Comparison of ENCODE assay signal across 9 mouse cellular contexts in genomic region chr17:35196321-35196641, GRCm38 (mm10). TPM values are rescaled to one million over a fixed set of nuclear protein-coding genes. Genes with fewer than 3 reads are reported as not detected.
A peak's percentile ranks its signal among the peaks of the same experiment; 100 is the strongest.
DNase-seq lines count a peak whose midpoint lies in the region; ATAC-seq and TF ChIP-seq lines count a peak whose summit lies in the region.
"Had no signal": no experiment of that assay in that cellular context is flagged by ENCODE, and none has a peak within 500 bp of the region (broad histone marks: within the 10 kb centered on the region; RNA-seq: fewer than 3 reads in every experiment).

No protein-coding gene starts in this region.

- H3ac ChIP-seq in C2C12 (ENCODE audit: control insufficient read depth, insufficient read length, low read depth), result no peak overlapping the region

- 32% methylated on average over 9 of the region's 9 CpGs for WGBS in hindbrain, embryonic 11.5 days
- WGBS in midbrain, embryonic 10.5 days, result 34% methylated on average over 9 of the region's 9 CpGs

- no peak for ATAC-seq in hindbrain, embryonic 11.5 days (ENCODE audit: low FRiP score)

- no peaks in the 10 kb centered on the region for H3K36me3 ChIP-seq in C2C12 (ENCODE audit: control insufficient read depth, insufficient read depth)
- no peaks in the 10 kb centered on the region for H3K36me3 ChIP-seq in hindbrain, embryonic 11.5 days (ENCODE audit: control insufficient read depth, insufficient read depth, low read length)
- no peaks in the 10 kb centered on the region for H3K36me3 ChIP-seq in midbrain, embryonic 10.5 days

- H3K9ac ChIP-seq in hindbrain, embryonic 11.5 days (ENCODE audit: low read depth, low read length), result no peak overlapping the region

- no peaks in the 10 kb centered on the region for H3K9me3 ChIP-seq in hindbrain, embryonic 11.5 days (ENCODE audit: control insufficient read depth, low read length)
- no peaks in the 10 kb centered on the region for H3K9me3 ChIP-seq in midbrain, embryonic 10.5 days (replicated peaks)

- peak overlapping the region; percentile 59 for H3K4me2 ChIP-seq in hindbrain, embryonic 11.5 days (replicated peaks; ENCODE audit: low read depth, low read length)

- H3K4me1 ChIP-seq in hindbrain, embryonic 11.5 days (replicated peaks; ENCODE audit: control insufficient read depth, insufficient read depth, low read length), result peaks cover 2% of the 10 kb centered on the region; the same call in 1 of the 2 replicates
- H3K4me1 ChIP-seq in midbrain, embryonic 10.5 days, result peaks cover 29% of the 10 kb centered on the region

- H3K27me3 ChIP-seq in C2C12 (ENCODE audit: control insufficient read depth, insufficient read depth, insufficient read length), result no peaks in the 10 kb centered on the region
- H3K27me3 ChIP-seq in hindbrain, embryonic 11.5 days (ENCODE audit: control insufficient read depth, insufficient read depth, low read length), result peaks cover 28% of the 10 kb centered on the region
- peaks cover 71% of the 10 kb centered on the region for H3K27me3 ChIP-seq in midbrain, embryonic 10.5 days (ENCODE audit: low read depth, poor library complexity, severe bottlenecking)

- H3K79me2 ChIP-seq in C2C12 (ENCODE audit: control insufficient read depth, insufficient read depth), result no peaks in the 10 kb centered on the region

- no peak for TF ChIP-seq CTCF in C2C12 (IDR thresholded peaks at IDR 0.05; ENCODE audit: control insufficient read depth, insufficient read depth, insufficient read length)

- H3K79me3 ChIP-seq in C2C12 (ENCODE audit: low read depth), result no peaks in the 10 kb centered on the region

- no peak overlapping the region for H3K4me3 ChIP-seq in C2C12 (ENCODE audit: insufficient read depth, poor library complexity, severe bottlenecking)
- H3K4me3 ChIP-seq in hindbrain, embryonic 11.5 days (ENCODE audit: low read depth, low read length), result peak overlapping the region; percentile 38
- peak overlapping the region; percentile 59 for H3K4me3 ChIP-seq in midbrain, embryonic 10.5 days

- peak; percentile 88 for DNase-seq in heart, adult 11 months
- DNase-seq in heart, adult 9 months (ENCODE audit: low spot score in 2 of 2), result no peak
- no peak for DNase-seq in hindbrain, embryonic 11.5 days (ENCODE audit: low spot score)
- no peak for DNase-seq in midbrain, embryonic 10.5 days (ENCODE audit: low spot score)
- no peak for DNase-seq in adrenal gland, postnatal 10 days
- DNase-seq in left cerebral cortex, adult 11 months (ENCODE audit: low spot score), result no peak
- DNase-seq in cerebellum, postnatal 4 days (ENCODE audit: low spot score in 2 of 2), result no peak

- H3K27ac ChIP-seq in hindbrain, embryonic 11.5 days (ENCODE audit: low read depth, low read length), result no peak overlapping the region
- no peak overlapping the region for H3K27ac ChIP-seq in midbrain, embryonic 10.5 days (replicated peaks)

TF ChIP-seq in C2C12, 6 proteins besides CTCF, POLR2A, EP300 and RAD21:
- TF ChIP-seq MYOG (IDR thresholded peaks at IDR 0.05; ENCODE audit: control insufficient read depth, extremely low read depth, insufficient read length), result no peak
- TF ChIP-seq CEBPB (IDR thresholded peaks at IDR 0.05; ENCODE audit: low read depth), result no peak
- TF ChIP-seq FOSL1 (IDR thresholded peaks at IDR 0.05; ENCODE audit: insufficient read depth, low read length, poor library complexity, severe bottlenecking), result no peak
- TF ChIP-seq MYOD1 (IDR thresholded peaks at IDR 0.05; ENCODE audit: control insufficient read depth, insufficient read length, low read depth), result peak; percentile 39

RNA-seq across cellular contexts. Expression of gene Ltb, which starts 2.0 kb away (rescaled TPM):
- polyA plus RNA-seq in C2C12 (2012; fragmentation: generic; extraction: Trizol), result not detected
- 0.22 and 0.32 TPM in 2 replicates for polyA plus RNA-seq in hindbrain, embryonic 11.5 days (2014; fragmentation: Nextera tagmentation; extraction: Ambion mirVana)
- 0.10 TPM in 1 of 2 replicates, not detected in the other for polyA plus RNA-seq in midbrain, embryonic 10.5 days (2016; fragmentation: Nextera tagmentation; extraction: Ambion mirVana)
- total RNA-seq in adrenal gland, postnatal 10 days (2021), result 10 to 100 TPM; 11.5 to 12.6 TPM

RNA-seq across cellular contexts. Expression of gene Tnf, which starts 5.5 kb away (rescaled TPM):
- not detected for polyA plus RNA-seq in C2C12 (2012; fragmentation: generic; extraction: Trizol)
- polyA plus RNA-seq in hindbrain, embryonic 11.5 days (2014; fragmentation: Nextera tagmentation; extraction: Ambion mirVana), result not detected in 2 replicates
- polyA plus RNA-seq in midbrain, embryonic 10.5 days (2016; fragmentation: Nextera tagmentation; extraction: Ambion mirVana), result 0.07 TPM in 1 of 2 replicates, not detected in the other
- 1 to 10 TPM; 1.3 to 1.4 TPM for total RNA-seq in adrenal gland, postnatal 10 days (2021)

RNA-seq across cellular contexts. Expression of gene Lst1, which starts 8.0 kb away (rescaled TPM):
- 0.92 TPM for polyA plus RNA-seq in C2C12 (2012; fragmentation: generic; extraction: Trizol)
- polyA plus RNA-seq in hindbrain, embryonic 11.5 days (2014; fragmentation: Nextera tagmentation; extraction: Ambion mirVana), result 5.6 and 9.8 TPM in 2 replicates
- 5.0 and 8.3 TPM in 2 replicates for polyA plus RNA-seq in midbrain, embryonic 10.5 days (2016; fragmentation: Nextera tagmentation; extraction: Ambion mirVana)
- total RNA-seq in adrenal gland, postnatal 10 days (2021), result 10 to 100 TPM in 1 of 2 experiments, 1 to 10 TPM in 1; 10.0 to 10.5 TPM

RNA-seq across cellular contexts. Expression of gene Lta, which starts 8.9 kb away (rescaled TPM):
- polyA plus RNA-seq in C2C12 (2012; fragmentation: generic; extraction: Trizol), result 0.07 TPM
- polyA plus RNA-seq in hindbrain, embryonic 11.5 days (2014; fragmentation: Nextera tagmentation; extraction: Ambion mirVana), result not detected in 2 replicates
- polyA plus RNA-seq in midbrain, embryonic 10.5 days (2016; fragmentation: Nextera tagmentation; extraction: Ambion mirVana), result not detected in 2 replicates
- under 1 TPM; 0.81 to 0.97 TPM for total RNA-seq in adrenal gland, postnatal 10 days (2021)
- total RNA-seq: common myeloid progenitor, adult 5-6 weeks had no signal

RNA-seq across cellular contexts. Expression of gene Aif1, which starts 20.4 kb away (rescaled TPM):
- polyA plus RNA-seq in C2C12 (2012; fragmentation: generic; extraction: Trizol), result not detected
- polyA plus RNA-seq in hindbrain, embryonic 11.5 days (2014; fragmentation: Nextera tagmentation; extraction: Ambion mirVana), result 6.1 and 8.4 TPM in 2 replicates
- polyA plus RNA-seq in midbrain, embryonic 10.5 days (2016; fragmentation: Nextera tagmentation; extraction: Ambion mirVana), result 4.0 and 5.8 TPM in 2 replicates
- total RNA-seq in adrenal gland, postnatal 10 days (2021), result 1 to 10 TPM; 6.6 to 6.8 TPM
